Mouse (Mus musculus): ENCODE measurements around the gene Pfkm.

DNA sequence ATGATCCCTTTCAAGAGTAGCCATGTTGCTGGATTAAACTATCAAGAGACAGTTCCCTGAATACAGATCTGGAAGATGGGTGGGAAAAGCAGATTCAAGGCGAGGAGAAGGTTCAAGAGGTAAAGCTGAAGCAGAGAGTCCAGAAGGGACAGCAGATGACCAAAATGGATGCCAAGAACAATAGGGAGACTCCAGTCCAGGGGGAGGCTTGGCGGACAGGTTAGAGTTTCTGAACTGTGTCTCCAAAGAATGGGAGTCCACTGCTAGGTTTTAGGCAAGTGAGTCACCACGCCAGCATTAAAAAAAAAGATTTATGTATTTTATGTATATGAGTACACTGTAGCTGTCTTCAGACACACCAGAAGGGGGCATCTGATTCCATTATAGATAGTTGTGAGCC, 62.2 kb downstream of the Pfkm start:
- TF ChIP-seq CTCF (IDR thresholded peaks at IDR 0.05; ENCODE audit: extremely low read depth, insufficient read length, insufficient replicate concordance, low read depth, low read length) = no peak
- TF ChIP-seq POLR2A (IDR thresholded peaks at IDR 0.05; ENCODE audit: low read depth, low read length) = no peak

All from small intestine, adult 2 months (tissue).